Mouse (Mus musculus) hindbrain, embryonic 11.5 days (tissue): ENCODE measurements around the gene Plpp3. TPM values are rescaled to one million over a fixed set of nuclear protein-coding genes. Genes with fewer than 3 reads are reported as not detected.

Experiments used
- ATAC-seq: fragments of 200-750 bp; cut with Nextera tagmentation; 2 replicates; pipeline ENCODE4 v1.8.0; 2017; ENCODE audit warnings: mild to moderate bottlenecking, moderate TSS enrichment, moderate library complexity; ENCODE audit not compliant: low FRiP score
- DNase-seq: peaks from one replicate; pipeline ENCODE4 v3.0.0-alpha.2; 2015; ENCODE audit warnings: low spot score
- H3K27ac ChIP-seq: fragments of 300-500 bp; sonication (generic); 2 replicates; pipeline ENCODE4 v1.5.1; 2014; ENCODE audit warnings: mild to moderate bottlenecking, low read depth, low read length
- H3K27me3 ChIP-seq: fragments of 300-500 bp; sonication (generic); 2 replicates; pipeline ENCODE4 v1.6.1; 2014; ENCODE audit warnings: mild to moderate bottlenecking, low read length, moderate library complexity, mixed read lengths; ENCODE audit not compliant: control insufficient read depth, insufficient read depth
- H3K36me3 ChIP-seq: fragments of 300-500 bp; sonication (generic); 2 replicates; pipeline ENCODE4 v1.6.1; 2014; ENCODE audit warnings: mild to moderate bottlenecking, low read length, moderate library complexity, mixed read lengths; ENCODE audit not compliant: control insufficient read depth, insufficient read depth
- H3K4me1 ChIP-seq: fragments of 300-500 bp; sonication (generic); replicated peaks from 2 replicates; pipeline ENCODE4 v1.6.1; 2014; ENCODE audit warnings: low read length, mixed read lengths; ENCODE audit not compliant: control insufficient read depth, insufficient read depth
- H3K4me2 ChIP-seq: fragments of 300-500 bp; sonication (generic); replicated peaks from 2 replicates; pipeline ENCODE4 v1.6.1; 2014; ENCODE audit warnings: mild to moderate bottlenecking, low read depth, low read length
- H3K4me3 ChIP-seq: fragments of 300-500 bp; sonication (generic); 2 replicates; pipeline ENCODE4 v1.5.1; 2014; ENCODE audit warnings: low read depth, low read length
- H3K9ac ChIP-seq: fragments of 300-500 bp; sonication (generic); 2 replicates; pipeline ENCODE4 v1.6.1; 2014; ENCODE audit warnings: low read depth, low read length
- H3K9me3 ChIP-seq: fragments of 300-500 bp; sonication (generic); 2 replicates; pipeline ENCODE4 v1.6.1; 2016; ENCODE audit warnings: low read length; ENCODE audit not compliant: control insufficient read depth
- WGBS: fragments of 180-500 bp; shearing (Covaris S2); extraction: QIAGEN DNeasy Blood & Tissue Kit; methylation state at CpG from one replicate; pipeline ENCODE4 v1.1.7; 2014; 5-methylcytosine and 5-hydroxymethylcytosine counted together
- polyA plus RNA-seq: library from polyadenylated mRNA; unstranded; fragments of >200 nt; fragmentation: Nextera tagmentation; extraction: Ambion mirVana; gene quantifications from 2 replicates; pipeline ENCODE4 v1.2.1, GENCODE M21; 2014

Gene Plpp3
- polyA plus RNA-seq, 1 experiment from 2014 or later = 52.7 TPM

DNA sequence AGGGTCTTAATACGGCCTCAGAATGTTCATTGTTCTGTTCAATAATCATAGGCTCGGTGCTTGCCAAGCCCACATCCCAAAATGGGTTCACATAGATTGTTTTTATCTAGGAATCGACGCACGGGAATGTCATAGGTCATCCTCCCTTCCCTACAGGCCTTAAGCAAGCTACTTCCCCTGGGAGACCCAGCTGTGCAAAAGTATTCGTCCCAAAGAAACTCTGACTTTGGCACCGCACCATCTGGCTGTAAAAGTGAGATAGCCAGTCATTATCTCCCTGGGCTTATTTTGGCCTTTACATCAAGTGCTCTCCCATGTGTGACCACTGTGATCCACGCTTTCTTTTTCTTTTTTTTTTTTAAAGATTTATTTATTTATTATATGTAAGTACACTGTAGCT lies 42.2 kb downstream of the Plpp3 start:
- 70% methylated on average over 8 of the region's 8 CpGs for WGBS
- Histone ChIP-seq H3K9me3 (no peaks in the 10 kb centered on the region), H3K36me3 (no peaks in the 10 kb centered on the region), H3K4me1 (no peaks in the 10 kb centered on the region), H3K27ac (no peak overlapping the region), H3K4me2 (no peak overlapping the region), H3K27me3 (no peaks in the 10 kb centered on the region), H3K9ac (no peak overlapping the region), H3K4me3 (no peak overlapping the region)
- DNase-seq (no peak), ATAC-seq (no peak)

DNA sequence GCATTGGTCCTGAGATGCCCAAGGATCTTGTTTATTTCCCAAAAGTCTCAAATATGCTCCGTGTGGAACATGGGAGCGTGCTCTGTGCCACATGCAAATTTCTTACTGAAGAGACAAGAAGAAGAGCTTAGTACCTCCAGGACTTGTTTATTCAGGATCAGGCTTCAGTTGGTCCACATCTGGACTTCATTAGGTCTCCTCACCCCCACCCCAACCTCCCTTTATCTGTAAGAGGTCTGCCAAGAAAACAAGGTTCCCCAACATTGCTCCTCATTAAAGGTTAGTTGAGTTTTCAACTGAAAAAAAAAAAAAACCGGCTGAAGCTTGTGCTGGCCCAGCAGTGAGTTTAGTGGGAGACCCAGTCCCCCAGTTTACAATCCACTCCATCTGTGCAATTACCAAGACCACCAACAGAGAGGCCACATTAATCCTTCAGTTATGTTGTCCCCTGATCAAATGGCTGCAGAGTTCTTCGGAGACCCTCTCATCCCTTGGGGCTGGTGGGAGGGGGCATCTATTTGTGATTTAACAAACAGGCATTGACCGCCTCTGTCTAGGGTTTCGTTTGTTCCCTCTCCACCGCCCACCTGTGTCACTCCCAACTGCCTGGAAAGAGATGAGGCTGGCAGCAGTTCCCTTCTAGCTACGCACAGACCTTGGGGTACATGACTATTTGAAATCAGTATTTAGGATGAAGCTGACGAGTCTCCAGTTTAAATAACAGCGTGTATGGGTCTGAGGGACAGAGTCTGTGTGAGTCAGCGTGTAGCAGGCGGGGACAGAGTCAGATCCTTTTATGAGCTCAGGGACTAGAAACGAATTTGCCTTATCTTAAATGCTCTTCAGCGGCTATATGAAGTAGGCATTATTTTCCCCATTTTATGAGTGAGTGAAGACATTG lies 43.7 kb downstream of the Plpp3 start:
- peak; percentile 15 for DNase-seq
- Histone ChIP-seq H3K4me2 (no peak overlapping the region), H3K27me3 (no peaks in the 10 kb centered on the region), H3K27ac (no peak overlapping the region), H3K4me1 (no peaks in the 10 kb centered on the region), H3K9me3 (no peaks in the 10 kb centered on the region), H3K9ac (no peak overlapping the region), H3K36me3 (no peaks in the 10 kb centered on the region), H3K4me3 (no peak overlapping the region)
- WGBS = 48% methylated on average over 14 of the region's 14 CpGs
- ATAC-seq = no peak

DNA sequence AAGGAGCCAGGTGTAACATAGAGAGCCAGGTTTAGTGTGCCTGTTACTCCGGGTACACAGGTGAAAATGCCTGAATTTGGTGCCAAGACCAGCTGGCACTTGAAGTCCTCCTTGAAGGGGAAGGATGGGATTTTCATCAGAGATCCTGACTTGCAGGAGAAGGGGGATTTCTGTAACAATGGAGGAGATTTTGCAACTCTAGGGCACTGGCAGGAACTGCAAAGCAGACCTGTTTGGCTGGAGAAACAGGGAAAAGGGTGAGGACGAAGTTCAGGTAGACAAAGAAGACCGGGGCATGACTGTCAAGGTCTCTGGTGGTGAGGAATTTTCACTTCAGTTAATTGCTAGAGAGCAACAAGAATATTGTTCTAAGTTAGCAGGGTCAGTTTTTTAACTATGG lies 45.3 kb downstream of the Plpp3 start:
- H3K4me1 ChIP-seq = no peaks in the 10 kb centered on the region
- H3K36me3 ChIP-seq = no peaks in the 10 kb centered on the region
- no peaks in the 10 kb centered on the region for H3K9me3 ChIP-seq
- DNase-seq (no peak), ATAC-seq (no peak)
- WGBS = 89% methylated on average over 3 of the region's 3 CpGs
- no peaks in the 10 kb centered on the region for H3K27me3 ChIP-seq
- no peak overlapping the region for H3K27ac ChIP-seq
- H3K9ac ChIP-seq = no peak overlapping the region
- no peak overlapping the region for H3K4me2 ChIP-seq
- no peak overlapping the region for H3K4me3 ChIP-seq

DNA sequence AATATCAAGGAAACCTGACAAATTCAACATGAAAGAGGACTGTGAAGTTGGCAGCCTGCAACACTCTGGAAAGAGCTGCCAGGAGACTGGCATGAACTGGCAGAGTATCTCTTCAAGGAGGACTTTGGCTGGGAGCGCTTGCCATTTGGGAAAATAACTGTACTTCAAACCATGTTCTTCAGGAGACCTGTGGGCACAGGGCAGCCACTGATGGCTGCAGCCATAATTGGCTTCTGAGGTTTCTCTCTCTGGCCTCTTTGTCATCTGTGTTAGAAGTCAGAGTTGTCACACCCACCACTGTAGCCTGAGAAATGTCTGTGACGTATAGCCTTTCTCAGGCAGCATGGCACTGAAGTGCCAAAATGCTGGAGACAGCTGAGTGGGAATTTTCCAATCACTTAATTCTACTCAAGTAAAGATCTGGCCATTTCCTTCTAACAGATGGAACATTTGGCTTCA lies 46.2 kb downstream of the Plpp3 start:
- no peaks in the 10 kb centered on the region for H3K9me3 ChIP-seq
- no peak for ATAC-seq
- no peak for DNase-seq
- no peak overlapping the region for H3K4me2 ChIP-seq
- H3K4me3 ChIP-seq = no peak overlapping the region
- no peaks in the 10 kb centered on the region for H3K27me3 ChIP-seq
- no peak overlapping the region for H3K9ac ChIP-seq
- H3K4me1 ChIP-seq = no peaks in the 10 kb centered on the region
- H3K27ac ChIP-seq = no peak overlapping the region
- H3K36me3 ChIP-seq = no peaks in the 10 kb centered on the region
- 84% methylated on average over 2 of the region's 2 CpGs for WGBS

DNA sequence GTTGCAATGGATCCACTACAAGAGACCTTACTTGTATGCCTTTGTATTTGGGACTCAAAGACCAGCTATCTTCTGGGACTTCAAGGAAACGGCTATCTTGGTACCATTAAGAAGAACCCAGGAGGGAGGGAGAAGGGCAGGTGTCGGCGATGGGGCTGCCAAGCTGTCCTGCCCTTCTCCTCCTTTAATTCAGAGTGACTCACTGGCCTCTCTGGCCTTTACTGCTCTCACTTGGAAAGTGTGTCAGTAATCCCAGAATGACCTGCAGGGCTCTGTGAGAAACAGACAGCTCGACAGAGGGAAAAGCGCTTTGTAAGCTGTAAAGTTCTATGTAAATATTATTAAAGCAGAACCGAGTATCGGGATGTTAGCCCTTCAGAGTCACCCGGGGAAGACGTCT lies 46.9 kb downstream of the Plpp3 start:
- H3K4me1 ChIP-seq = no peaks in the 10 kb centered on the region
- no peak for ATAC-seq

DNA sequence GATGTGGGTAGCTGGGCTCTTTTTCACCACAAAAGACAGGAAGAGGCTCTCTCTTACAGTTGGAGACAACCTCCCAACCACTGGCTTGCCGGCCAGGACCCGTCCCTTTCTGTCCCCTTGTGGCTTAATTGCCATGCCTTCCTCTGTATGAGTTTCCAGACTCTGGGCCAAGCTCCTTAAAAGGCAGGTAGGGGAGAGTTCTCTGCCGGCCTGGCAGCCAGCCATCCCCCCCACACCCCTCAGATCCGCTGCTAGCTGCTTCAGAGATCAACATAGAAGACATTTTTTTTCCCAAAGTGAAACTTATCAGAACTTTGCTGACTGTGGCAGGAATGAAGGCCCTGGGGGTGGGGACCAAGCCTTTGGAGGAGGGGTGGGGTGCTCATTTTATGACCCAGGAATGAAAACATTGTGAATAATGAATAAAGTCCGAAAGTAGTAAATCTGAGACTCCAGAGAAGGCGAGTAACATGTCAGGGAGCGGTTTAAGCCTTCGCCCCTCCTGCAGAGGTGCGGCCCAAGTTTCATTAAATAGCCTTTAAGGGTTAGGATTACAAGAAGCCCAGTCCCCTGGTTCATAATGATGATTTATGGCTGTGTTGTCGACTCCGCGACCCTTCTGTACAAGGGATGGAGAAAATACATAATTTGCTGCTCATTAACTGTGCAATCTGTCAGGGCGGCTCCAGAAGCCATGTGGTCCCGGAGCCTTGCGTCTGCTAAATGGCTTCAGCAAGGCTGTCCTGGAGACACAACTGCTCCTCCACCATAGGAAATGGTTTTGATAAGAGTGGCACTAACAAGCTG lies 48.1 kb downstream of the Plpp3 start:
- no peaks in the 10 kb centered on the region for H3K4me1 ChIP-seq
- H3K27me3 ChIP-seq = no peaks in the 10 kb centered on the region
- no peak overlapping the region for H3K9ac ChIP-seq
- H3K4me2 ChIP-seq = no peak overlapping the region
- H3K27ac ChIP-seq = peak overlapping the region; percentile 26; the same call in 1 of the 2 replicates
- DNase-seq (peak; percentile 43), ATAC-seq (peak; percentile 69)
- H3K36me3 ChIP-seq = no peaks in the 10 kb centered on the region
- no peaks in the 10 kb centered on the region for H3K9me3 ChIP-seq
- no peak overlapping the region for H3K4me3 ChIP-seq
- 46% methylated on average over 15 of the region's 15 CpGs for WGBS

More for the DNA sequence above, 46.9 kb downstream of the Plpp3 start:
- Histone ChIP-seq H3K9me3 (no peaks in the 10 kb centered on the region), H3K27ac (no peak overlapping the region), H3K4me3 (no peak overlapping the region), H3K27me3 (no peaks in the 10 kb centered on the region), H3K36me3 (no peaks in the 10 kb centered on the region), H3K4me2 (no peak overlapping the region), H3K9ac (no peak overlapping the region)
- DNase-seq = no peak
- 67% methylated on average over 9 of the region's 9 CpGs for WGBS

DNA sequence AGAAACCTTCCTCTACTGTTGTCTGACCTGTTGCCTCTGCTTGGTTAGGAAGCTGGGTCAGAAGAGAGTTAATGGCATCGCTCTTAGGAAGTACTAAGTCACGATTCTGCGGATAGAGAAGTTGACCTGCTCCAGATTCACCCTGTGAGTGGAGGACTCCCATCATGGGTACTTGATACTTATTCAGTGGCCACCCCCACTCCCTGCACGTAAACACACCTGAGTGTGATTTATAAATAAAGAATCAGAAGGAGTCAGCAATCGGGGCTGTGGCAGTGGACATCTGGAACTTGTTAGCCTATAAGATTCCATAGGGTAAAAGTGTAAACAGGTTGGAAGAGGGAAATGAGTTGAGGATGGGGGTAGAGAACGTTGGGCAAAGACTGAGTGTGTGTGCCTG lies 49.0 kb downstream of the Plpp3 start:
- Histone ChIP-seq H3K4me2 (no peak overlapping the region), H3K4me3 (no peak overlapping the region), H3K9ac (no peak overlapping the region), H3K4me1 (no peaks in the 10 kb centered on the region), H3K9me3 (no peaks in the 10 kb centered on the region), H3K27ac (0 out of 2 replicates have a peak overlapping the region, but pooled peaks have one; percentile 24), H3K36me3 (no peaks in the 10 kb centered on the region), H3K27me3 (no peaks in the 10 kb centered on the region)
- WGBS = 74% methylated on average over 6 of the region's 6 CpGs
- DNase-seq (peak; percentile 22), ATAC-seq (no peak)

DNA sequence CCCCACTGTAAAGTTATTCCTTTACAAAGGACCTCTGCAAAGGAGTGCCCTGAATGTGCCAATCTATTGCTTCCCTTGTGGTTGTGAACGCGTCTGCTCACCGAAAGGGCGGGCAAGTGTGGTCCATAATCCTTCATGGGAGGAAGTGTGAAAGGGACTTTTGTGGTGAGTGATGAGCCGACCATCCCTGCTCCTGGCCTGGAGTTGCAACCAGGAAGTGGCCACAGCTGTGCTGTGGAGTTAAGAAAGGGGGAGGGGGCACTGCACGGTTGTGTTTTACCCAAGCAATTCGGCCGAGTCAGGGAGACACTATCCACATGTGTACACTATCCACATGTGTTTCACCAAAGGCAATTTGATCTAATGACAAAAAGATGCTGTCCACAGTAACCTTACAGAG lies 49.8 kb downstream of the Plpp3 start:
- ATAC-seq = no peak
- WGBS = 49% methylated on average over 8 of the region's 8 CpGs
- H3K4me1 ChIP-seq = no peaks in the 10 kb centered on the region
- H3K4me3 ChIP-seq = no peak overlapping the region
- no peaks in the 10 kb centered on the region for H3K36me3 ChIP-seq
- H3K27me3 ChIP-seq = no peaks in the 10 kb centered on the region
- DNase-seq = peak; percentile 34
- H3K27ac ChIP-seq = no peak overlapping the region
- no peak overlapping the region for H3K4me2 ChIP-seq
- no peaks in the 10 kb centered on the region for H3K9me3 ChIP-seq
- no peak overlapping the region for H3K9ac ChIP-seq
